Mouse (Mus musculus): Measurements from ENCODE around the gene Olfr1136. TPM values are rescaled to one million over a fixed set of nuclear protein-coding genes. Genes with fewer than 3 reads are reported as not detected.

Olfr1136 gene
- not detected in 2 replicates for polyA plus RNA-seq (2012; rRNA removed)

- H3K27me3 ChIP-seq (ENCODE audit: control insufficient read depth, insufficient read depth, low read length): no peaks in the 10 kb centered on the region
- no peak within 1 kb of the TSS for H3K4me3 ChIP-seq (ENCODE audit: low read depth, low read length)
- TF ChIP-seq POLR2A (IDR thresholded peaks at IDR 0.05; ENCODE audit: low read depth, low read length) (no peak), CTCF (IDR thresholded peaks at IDR 0.05; ENCODE audit: extremely low read depth, insufficient read length, insufficient replicate concordance, low read depth, low read length) (no peak)
- no peaks in the 10 kb centered on the region for H3K36me3 ChIP-seq (ENCODE audit: control insufficient read depth, insufficient read depth, low read length)
- no peaks in the 10 kb centered on the region for H3K4me1 ChIP-seq (ENCODE audit: control insufficient read depth, insufficient read depth, insufficient read length, low read length)
- H3K27ac ChIP-seq (ENCODE audit: insufficient read depth, low read depth, low read length): no peak within 1 kb of the TSS
Observed at GRCm38 (mm10) chr2:87693847-87694246, at the start of gene Olfr1136. Olfr1136 (minus strand) TSS chr2:87693947.

DNA sequence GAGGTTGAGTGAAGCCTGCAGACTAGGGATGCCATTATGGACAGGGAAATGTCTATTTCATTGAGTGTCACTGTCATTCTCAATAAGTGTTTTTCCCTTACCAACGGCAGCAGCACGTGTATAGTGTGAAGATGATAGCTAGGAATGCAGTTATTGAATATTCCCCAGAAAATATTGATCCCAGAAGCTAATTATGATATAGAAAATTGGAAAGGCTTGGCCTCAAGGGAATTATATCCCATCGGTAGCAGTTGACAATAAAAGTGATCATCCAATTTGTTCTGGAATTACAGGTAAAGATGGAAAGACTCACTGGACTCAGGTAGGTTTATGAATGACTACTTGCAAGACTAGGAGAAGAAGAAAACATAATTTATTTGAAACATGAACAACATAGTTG, 49.7 kb upstream of the Olfr1136 start, which contains the start of gene Olfr1140:
TSS of gene Olfr1140 (plus strand) at position 301 of the 400 bp plus-strand sequence.
- Histone ChIP-seq H3K4me1 (ENCODE audit: control insufficient read depth, insufficient read depth, insufficient read length, low read length) (no peaks in the 10 kb centered on the region), H3K36me3 (ENCODE audit: control insufficient read depth, insufficient read depth, low read length) (no peaks in the 10 kb centered on the region), H3K4me3 (ENCODE audit: low read depth, low read length) (no peak within 1 kb of the TSS), H3K27me3 (ENCODE audit: control insufficient read depth, insufficient read depth, low read length) (no peaks in the 10 kb centered on the region), H3K27ac (ENCODE audit: insufficient read depth, low read depth, low read length) (no peak within 1 kb of the TSS)
- 65% methylated on average over 3 of the region's 3 CpGs for WGBS
- TF ChIP-seq POLR2A (IDR thresholded peaks at IDR 0.05; ENCODE audit: low read depth, low read length) (no peak), CTCF (IDR thresholded peaks at IDR 0.05; ENCODE audit: extremely low read depth, insufficient read length, insufficient replicate concordance, low read depth, low read length) (no peak)

DNA sequence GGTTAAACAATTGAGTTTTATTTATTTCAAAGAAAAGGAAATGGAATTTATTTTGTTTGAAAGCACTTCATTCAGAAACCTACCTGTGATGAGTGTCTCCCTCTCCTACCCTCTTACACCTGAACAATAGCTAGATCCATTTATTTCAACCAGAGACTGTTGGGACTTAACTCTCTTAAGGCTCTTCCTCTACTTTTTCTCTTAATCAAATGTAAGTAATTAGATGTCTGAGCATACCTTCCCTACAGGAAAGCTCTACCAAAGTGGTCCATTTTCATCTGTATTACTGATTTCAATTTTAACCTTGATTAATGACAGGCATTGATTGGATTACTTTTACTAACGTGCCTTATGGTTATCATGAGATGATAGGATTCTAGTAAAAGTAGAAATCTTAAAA, 46.1 kb upstream of the Olfr1136 start, which contains the start of gene Olfr1138:
TSS of gene Olfr1138 (minus strand) at position 101 of the 400 bp plus-strand sequence.
- TF ChIP-seq CTCF (IDR thresholded peaks at IDR 0.05; ENCODE audit: extremely low read depth, insufficient read length, insufficient replicate concordance, low read depth, low read length) (no peak), POLR2A (IDR thresholded peaks at IDR 0.05; ENCODE audit: low read depth, low read length) (no peak)
- no peaks in the 10 kb centered on the region for H3K36me3 ChIP-seq (ENCODE audit: control insufficient read depth, insufficient read depth, low read length)
- no peaks in the 10 kb centered on the region for H3K4me1 ChIP-seq (ENCODE audit: control insufficient read depth, insufficient read depth, insufficient read length, low read length)
- no peaks in the 10 kb centered on the region for H3K27me3 ChIP-seq (ENCODE audit: control insufficient read depth, insufficient read depth, low read length)
- WGBS: 74% methylated on average over 1 of the region's 1 CpGs
- H3K4me3 ChIP-seq (ENCODE audit: low read depth, low read length): no peak within 1 kb of the TSS
- no peak within 1 kb of the TSS for H3K27ac ChIP-seq (ENCODE audit: insufficient read depth, low read depth, low read length)

- Histone ChIP-seq H3K4me1 (ENCODE audit: control insufficient read depth, insufficient read depth, insufficient read length, low read length) (no peaks in the 10 kb centered on the region), H3K27me3 (ENCODE audit: control insufficient read depth, insufficient read depth, low read length) (no peaks in the 10 kb centered on the region), H3K4me3 (ENCODE audit: low read depth, low read length) (no peak within 1 kb of the TSS), H3K27ac (ENCODE audit: insufficient read depth, low read depth, low read length) (no peak within 1 kb of the TSS), H3K36me3 (ENCODE audit: control insufficient read depth, insufficient read depth, low read length) (no peaks in the 10 kb centered on the region)
- no peak for TF ChIP-seq POLR2A (IDR thresholded peaks at IDR 0.05; ENCODE audit: low read depth, low read length)
Observed at GRCm38 (mm10) chr2:87713079-87713478, 19.3 kb upstream of the Olfr1136 start, which contains the start of gene Olfr1137. Olfr1137 (minus strand) TSS chr2:87713179.

- TF ChIP-seq CTCF (IDR thresholded peaks at IDR 0.05; ENCODE audit: extremely low read depth, insufficient read length, insufficient replicate concordance, low read depth, low read length) (no peak), POLR2A (IDR thresholded peaks at IDR 0.05; ENCODE audit: low read depth, low read length) (no peak)
- WGBS: 12% methylated on average over 1 of the region's 1 CpGs
Observed at GRCm38 (mm10) chr2:87673564-87673963, 20.2 kb downstream of the Olfr1136 start, which contains the start of gene Olfr1135. Olfr1135 (minus strand) TSS chr2:87673664.

DNA sequence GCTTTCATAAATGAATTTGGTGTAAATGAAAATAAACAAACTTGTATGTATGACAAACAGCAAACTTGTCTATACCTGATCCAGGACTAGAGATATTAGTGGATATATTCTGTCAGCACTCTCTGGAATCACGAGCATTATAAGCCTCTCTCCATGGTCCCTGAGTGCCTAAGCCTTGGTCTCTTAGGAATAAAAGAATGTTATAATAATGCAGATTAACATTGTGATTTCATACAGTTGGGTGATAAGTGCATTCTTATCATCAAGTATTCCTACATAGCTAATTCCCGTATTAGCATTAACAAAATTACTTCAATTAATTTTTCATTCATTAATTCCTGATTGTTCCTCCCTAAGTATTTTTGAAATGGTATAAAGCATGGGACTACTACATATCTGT, 35.4 kb downstream of the Olfr1136 start, which contains the start of gene Olfr1134:
TSS of gene Olfr1134 (minus strand) at position 101 of the 400 bp plus-strand sequence.
- H3K4me1 ChIP-seq (ENCODE audit: control insufficient read depth, insufficient read depth, insufficient read length, low read length): no peaks in the 10 kb centered on the region
- WGBS: 76% methylated on average over 2 of the region's 2 CpGs
- H3K4me3 ChIP-seq (ENCODE audit: low read depth, low read length): no peak within 1 kb of the TSS
- H3K36me3 ChIP-seq (ENCODE audit: control insufficient read depth, insufficient read depth, low read length): no peaks in the 10 kb centered on the region
- TF ChIP-seq POLR2A (IDR thresholded peaks at IDR 0.05; ENCODE audit: low read depth, low read length): no peak
- no peak for TF ChIP-seq CTCF (IDR thresholded peaks at IDR 0.05; ENCODE audit: extremely low read depth, insufficient read length, insufficient replicate concordance, low read depth, low read length)
- H3K27ac ChIP-seq (ENCODE audit: insufficient read depth, low read depth, low read length): no peak within 1 kb of the TSS
- H3K27me3 ChIP-seq (ENCODE audit: control insufficient read depth, insufficient read depth, low read length): no peaks in the 10 kb centered on the region

More at GRCm38 (mm10) chr2:87673564-87673963, 20.2 kb downstream of the Olfr1136 start, which contains the start of gene Olfr1135:
- Histone ChIP-seq H3K4me3 (ENCODE audit: low read depth, low read length) (no peak within 1 kb of the TSS), H3K27ac (ENCODE audit: insufficient read depth, low read depth, low read length) (no peak within 1 kb of the TSS), H3K27me3 (ENCODE audit: control insufficient read depth, insufficient read depth, low read length) (no peaks in the 10 kb centered on the region), H3K36me3 (ENCODE audit: control insufficient read depth, insufficient read depth, low read length) (no peaks in the 10 kb centered on the region), H3K4me1 (ENCODE audit: control insufficient read depth, insufficient read depth, insufficient read length, low read length) (no peaks in the 10 kb centered on the region)

GRCm38 (mm10) chr2:87647274-87647673, 46.5 kb downstream of the Olfr1136 start, which contains the start of gene Olfr1133:
Olfr1133 (minus strand) TSS chr2:87647374.
- H3K4me3 ChIP-seq (ENCODE audit: low read depth, low read length): no peak within 1 kb of the TSS
- no peaks in the 10 kb centered on the region for H3K4me1 ChIP-seq (ENCODE audit: control insufficient read depth, insufficient read depth, insufficient read length, low read length)
- TF ChIP-seq CTCF (IDR thresholded peaks at IDR 0.05; ENCODE audit: extremely low read depth, insufficient read length, insufficient replicate concordance, low read depth, low read length) (no peak), POLR2A (IDR thresholded peaks at IDR 0.05; ENCODE audit: low read depth, low read length) (no peak)
- H3K27me3 ChIP-seq (ENCODE audit: control insufficient read depth, insufficient read depth, low read length): no peaks in the 10 kb centered on the region
- no peaks in the 10 kb centered on the region for H3K36me3 ChIP-seq (ENCODE audit: control insufficient read depth, insufficient read depth, low read length)
- H3K27ac ChIP-seq (ENCODE audit: insufficient read depth, low read depth, low read length): no peak within 1 kb of the TSS

Other genes with a start within 250 kb of the Olfr1136 start
- gene Olfr1126, start 240.0 kb downstream of the Olfr1136 start, polyA plus RNA-seq (2012; rRNA removed): not detected in 2 replicates
- gene Pramel7, start 196.9 kb downstream of the Olfr1136 start, polyA plus RNA-seq (2012; rRNA removed): not detected in 2 replicates
- gene Pramel6, start 187.4 kb downstream of the Olfr1136 start, polyA plus RNA-seq (2012; rRNA removed): not detected in 2 replicates
- gene Olfr153, start 162.2 kb downstream of the Olfr1136 start, polyA plus RNA-seq (2012; rRNA removed): not detected in 2 replicates
- gene Olfr1128, start 148.4 kb downstream of the Olfr1136 start, polyA plus RNA-seq (2012; rRNA removed): not detected in 2 replicates
- gene Olfr1129, start 120.0 kb downstream of the Olfr1136 start, polyA plus RNA-seq (2012; rRNA removed): not detected in 2 replicates
- gene Olfr1130, start 87.7 kb downstream of the Olfr1136 start, polyA plus RNA-seq (2012; rRNA removed): not detected in 2 replicates
- not detected in 2 replicates for gene Olfr1131, start 66.8 kb downstream of the Olfr1136 start, polyA plus RNA-seq (2012; rRNA removed)
- gene Olfr1132, start 56.4 kb downstream of the Olfr1136 start, polyA plus RNA-seq (2012; rRNA removed): not detected in 2 replicates
- not detected in 2 replicates for gene Olfr1133, start 46.6 kb downstream of the Olfr1136 start, polyA plus RNA-seq (2012; rRNA removed)
- gene Olfr1134, start 35.5 kb downstream of the Olfr1136 start, polyA plus RNA-seq (2012; rRNA removed): not detected in 2 replicates
- not detected in 2 replicates for gene Olfr1135, start 20.3 kb downstream of the Olfr1136 start, polyA plus RNA-seq (2012; rRNA removed)
- not detected in 2 replicates for gene Olfr1137, start 19.2 kb upstream of the Olfr1136 start, polyA plus RNA-seq (2012; rRNA removed)
- not detected in 2 replicates for gene Olfr1138, start 46.0 kb upstream of the Olfr1136 start, polyA plus RNA-seq (2012; rRNA removed)
- gene Olfr1140, start 49.8 kb upstream of the Olfr1136 start, polyA plus RNA-seq (2012; rRNA removed): not detected in 2 replicates
- not detected in 2 replicates for gene Olfr1141, start 60.0 kb upstream of the Olfr1136 start, polyA plus RNA-seq (2012; rRNA removed)
- not detected in 2 replicates for gene Olfr152, start 85.5 kb upstream of the Olfr1136 start, polyA plus RNA-seq (2012; rRNA removed)
- not detected in 2 replicates for gene Olfr1143, start 106.6 kb upstream of the Olfr1136 start, polyA plus RNA-seq (2012; rRNA removed)
- not detected in 2 replicates for gene Olfr1145, start 115.9 kb upstream of the Olfr1136 start, polyA plus RNA-seq (2012; rRNA removed)
- not detected in 2 replicates for gene Olfr1148, start 136.6 kb upstream of the Olfr1136 start, polyA plus RNA-seq (2012; rRNA removed)
- not detected in 2 replicates for gene Olfr1150-ps1, start 150.0 kb upstream of the Olfr1136 start, polyA plus RNA-seq (2012; rRNA removed)
- gene Olfr1151, start 161.9 kb upstream of the Olfr1136 start, polyA plus RNA-seq (2012; rRNA removed): not detected in 2 replicates
- not detected in 2 replicates for gene Olfr1152, start 172.5 kb upstream of the Olfr1136 start, polyA plus RNA-seq (2012; rRNA removed)
- gene Olfr1153, start 201.0 kb upstream of the Olfr1136 start, polyA plus RNA-seq (2012; rRNA removed): not detected in 2 replicates
- not detected in 2 replicates for gene Olfr1154, start 211.2 kb upstream of the Olfr1136 start, polyA plus RNA-seq (2012; rRNA removed)

Measured in small intestine, adult 2 months (tissue).